Mouse (Mus musculus) A20 (cell line): ENCODE data around the gene Il1b.

Source experiments
- DNase-seq: peaks from one replicate; pipeline ENCODE4 v3.0.0-alpha.2; 2011; ENCODE audit warnings: low read depth, low spot score

Gene Il1b

DNA sequence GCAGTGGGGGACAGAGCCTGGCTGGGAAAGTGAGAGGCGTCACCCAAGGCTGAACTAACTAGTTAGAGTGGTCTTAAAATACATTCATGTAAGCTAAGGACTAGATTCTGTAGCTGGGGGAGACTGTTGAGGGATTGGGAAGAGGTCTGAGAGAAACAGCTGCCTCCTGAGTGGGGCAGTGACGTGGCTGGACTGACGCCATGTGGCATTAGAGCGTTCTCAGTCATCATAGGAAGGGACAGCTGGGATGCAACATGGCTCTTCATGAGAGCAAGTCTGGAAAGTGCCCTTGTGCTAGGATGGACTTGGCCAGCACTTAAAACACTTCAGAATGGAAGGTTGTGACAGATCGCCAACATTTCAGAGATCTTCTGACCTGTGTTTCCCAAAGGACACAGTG is 2.1 kb downstream of the Il1b start:
- no peak for DNase-seq

DNA sequence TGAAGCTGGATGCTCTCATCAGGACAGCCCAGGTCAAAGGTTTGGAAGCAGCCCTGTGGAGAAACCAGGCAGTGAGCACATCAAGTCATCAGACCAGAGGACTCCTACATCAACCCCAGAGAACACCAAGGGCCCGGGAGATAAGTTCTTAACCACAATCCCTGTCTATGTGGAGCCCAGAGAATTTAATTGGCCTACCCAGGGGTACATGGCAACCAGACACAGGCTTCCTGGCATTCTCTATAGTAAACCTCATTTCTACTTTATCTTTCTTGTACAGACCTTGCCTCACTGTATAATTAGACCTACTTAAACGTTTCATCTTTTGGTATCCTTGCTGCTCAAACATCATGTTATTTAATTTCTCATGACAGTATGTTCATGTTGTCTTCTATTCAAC is 2.8 kb downstream of the Il1b start:
- no peak for DNase-seq

DNA sequence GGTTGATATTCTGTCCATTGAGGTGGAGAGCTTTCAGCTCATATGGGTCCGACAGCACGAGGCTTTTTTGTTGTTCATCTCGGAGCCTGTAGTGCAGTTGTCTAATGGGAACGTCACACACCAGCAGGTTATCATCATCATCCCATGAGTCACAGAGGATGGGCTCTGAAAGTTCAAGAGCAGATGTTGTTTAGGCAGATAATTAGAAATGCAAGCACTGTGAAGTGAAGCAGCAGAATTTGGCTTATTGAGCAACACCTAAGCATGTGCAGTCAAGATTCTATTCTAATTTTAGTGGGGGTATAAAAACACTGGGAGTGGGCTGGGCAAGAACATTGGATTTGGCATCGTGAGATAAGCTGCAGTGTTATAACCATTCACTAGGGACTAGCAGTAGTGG is 3.7 kb downstream of the Il1b start:
- no peak for DNase-seq

DNA sequence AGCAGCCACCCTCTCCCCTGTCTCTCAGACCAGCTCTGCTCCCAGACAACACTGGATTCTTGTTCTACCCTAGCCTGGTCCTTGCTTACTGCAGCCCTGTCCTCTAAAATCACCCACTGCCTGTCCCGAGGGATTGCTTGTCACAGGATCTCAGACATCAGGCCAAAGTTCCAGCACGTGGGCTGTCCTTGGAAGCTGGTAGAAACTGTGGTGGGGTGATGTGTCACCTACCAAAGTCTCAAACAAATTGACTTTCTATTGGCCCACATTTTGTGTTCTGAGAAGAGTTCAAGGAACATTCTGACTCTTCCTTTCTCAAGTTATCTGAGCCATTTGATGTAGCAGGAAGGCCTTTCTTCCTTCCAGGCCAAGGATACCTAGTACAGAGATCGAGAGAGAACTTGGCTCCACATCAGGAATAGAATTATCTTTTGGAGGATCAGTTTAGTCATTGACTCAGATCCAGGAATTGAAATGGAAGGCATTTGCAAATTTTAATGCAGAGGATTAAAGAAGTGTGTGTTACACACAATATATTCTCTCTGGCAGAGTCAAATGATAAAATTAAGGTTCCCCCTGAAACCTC is 9.9 kb downstream of the Il1b start:
- no peak for DNase-seq

DNA sequence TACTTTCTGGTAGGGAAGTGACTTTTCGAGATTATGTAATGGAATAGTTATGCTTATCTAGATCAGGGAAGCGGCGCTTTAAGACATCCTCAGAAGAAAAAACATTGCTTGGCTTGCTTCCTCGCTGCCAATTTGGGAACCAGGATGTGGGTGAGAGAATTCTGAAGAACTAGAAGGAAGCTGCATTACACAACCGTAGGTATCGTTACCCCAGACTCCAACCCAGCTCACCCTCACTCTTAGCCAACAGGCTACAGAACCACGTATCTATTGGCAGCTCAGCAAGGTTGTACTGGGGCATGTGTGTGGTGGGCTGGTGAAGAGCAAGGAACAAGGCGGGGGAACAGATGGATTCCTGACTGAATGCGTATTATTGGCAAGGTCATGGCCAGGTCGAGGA is 10.7 kb downstream of the Il1b start:
- no peak for DNase-seq

DNA sequence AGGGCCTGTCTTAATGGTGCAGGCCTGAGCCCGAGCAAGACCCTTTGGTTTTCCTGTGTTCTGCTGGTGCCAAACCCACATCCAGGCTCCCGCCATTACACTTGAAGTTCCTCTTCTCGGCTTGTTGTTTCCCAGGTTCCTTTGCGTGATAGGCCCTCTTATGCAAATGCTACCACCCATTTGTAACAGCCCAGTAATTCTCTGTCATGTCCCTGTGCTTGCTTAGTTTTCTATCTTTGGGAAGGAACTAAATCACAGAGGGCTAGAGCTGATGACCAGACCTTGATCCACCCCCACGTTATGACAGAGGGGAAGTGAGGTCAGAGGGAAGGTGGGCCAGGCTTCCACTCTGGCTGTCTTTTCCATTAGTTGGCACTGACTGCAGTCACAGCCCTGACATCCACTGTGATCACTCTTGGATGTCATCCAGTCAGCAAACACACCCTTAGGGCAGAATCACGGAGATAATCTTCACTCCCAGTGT is 32.8 kb downstream of the Il1b start:
- no peak for DNase-seq

DNA sequence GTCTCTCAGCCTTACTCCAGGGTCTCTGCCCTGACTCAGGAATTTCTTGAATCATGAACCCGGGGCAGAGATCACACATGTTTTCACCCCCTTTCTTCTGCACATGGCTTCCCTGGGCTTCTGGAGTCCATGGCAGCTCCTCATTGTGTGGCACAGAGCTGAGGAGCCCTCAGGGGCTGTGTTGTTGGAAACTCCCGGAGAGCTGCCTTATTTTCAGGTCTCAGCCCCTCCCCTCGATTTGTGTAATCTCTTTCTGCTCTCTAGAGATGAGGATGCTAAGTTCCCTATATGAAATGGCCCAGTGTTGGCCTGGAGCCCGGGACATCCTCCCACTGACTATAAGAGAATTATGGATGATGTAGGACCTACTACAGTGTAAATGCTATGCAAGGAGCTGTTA is 37.5 kb downstream of the Il1b start:
- DNase-seq, result no peak

DNA sequence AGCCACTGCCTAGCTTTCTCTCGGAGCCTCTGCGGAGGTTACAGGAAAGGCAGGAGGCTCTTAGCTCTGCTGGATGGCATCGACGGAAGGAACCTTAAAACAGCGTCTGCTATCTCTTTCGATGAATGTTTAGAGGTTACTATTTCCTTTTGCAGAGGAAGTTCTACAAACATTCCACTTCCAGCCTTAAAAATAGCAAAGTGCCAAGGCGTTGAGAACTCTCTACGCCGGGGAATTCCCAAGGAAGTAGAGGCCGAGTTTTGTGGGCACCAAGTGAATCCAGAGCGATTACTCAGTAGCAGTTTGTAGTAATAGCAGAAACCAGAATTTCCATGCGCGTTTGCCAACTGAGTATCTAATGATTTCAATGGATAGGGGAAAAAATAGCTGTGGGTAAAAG is 40.4 kb downstream of the Il1b start:
- no peak for DNase-seq

DNA sequence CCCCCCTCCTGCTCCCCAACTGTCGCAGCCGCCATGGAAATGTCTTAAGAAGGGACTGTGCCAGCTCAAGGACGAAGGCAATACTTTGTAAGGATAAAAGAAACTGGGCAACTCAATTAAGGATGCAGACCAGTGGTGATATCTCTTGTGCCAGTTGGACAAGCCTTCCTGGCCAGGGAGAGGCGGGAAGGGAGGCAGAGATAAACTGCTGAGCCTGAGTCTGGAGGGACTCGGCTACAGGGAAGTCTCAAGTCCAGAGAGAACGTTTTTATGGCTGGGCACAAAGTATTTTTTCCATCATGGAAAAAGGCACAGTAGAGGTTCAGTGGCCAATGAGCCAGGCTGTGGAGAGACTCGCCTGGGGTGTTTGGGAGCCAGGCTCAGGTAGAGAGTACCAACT is 40.9 kb downstream of the Il1b start:
- no peak for DNase-seq

DNA sequence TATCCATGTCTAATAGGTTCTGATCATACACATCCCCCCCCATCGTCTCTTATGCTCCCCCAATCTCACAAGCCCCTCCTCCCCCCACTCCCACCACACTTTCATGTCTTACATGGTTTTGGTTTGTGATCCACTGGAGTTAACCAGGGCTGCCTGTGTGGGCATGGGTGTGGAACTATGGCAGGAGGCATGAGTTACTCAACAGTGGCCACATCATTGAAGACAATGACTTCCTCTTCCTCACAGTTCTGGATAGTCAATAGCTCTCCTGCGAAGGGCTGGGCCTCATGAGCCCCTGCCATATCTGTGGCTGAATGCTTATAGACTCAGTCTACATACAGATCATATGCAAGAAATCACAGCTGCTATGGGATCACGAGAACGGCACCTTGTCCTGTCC is 42.7 kb downstream of the Il1b start:
- DNase-seq, result no peak

DNA sequence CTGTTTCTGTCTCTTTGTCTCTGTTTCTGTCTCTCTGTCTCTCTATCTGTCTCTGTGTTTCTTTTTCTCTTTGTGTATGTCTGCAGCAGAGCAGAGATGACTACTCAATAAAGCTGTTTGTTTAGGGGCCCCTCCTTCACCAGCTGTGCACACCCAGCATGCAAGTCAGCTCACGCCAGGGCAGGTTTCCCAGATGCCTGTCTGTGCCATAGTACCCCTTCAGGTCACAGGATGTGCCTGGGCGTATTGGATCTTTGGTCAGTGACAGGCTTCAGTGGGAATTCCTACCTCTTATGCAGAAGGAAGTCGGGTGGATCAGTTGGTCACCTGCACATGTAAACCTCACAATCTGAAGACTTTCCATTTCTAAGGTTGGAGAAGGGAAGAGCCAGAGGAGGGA is 46.7 kb downstream of the Il1b start:
- no peak for DNase-seq

DNA sequence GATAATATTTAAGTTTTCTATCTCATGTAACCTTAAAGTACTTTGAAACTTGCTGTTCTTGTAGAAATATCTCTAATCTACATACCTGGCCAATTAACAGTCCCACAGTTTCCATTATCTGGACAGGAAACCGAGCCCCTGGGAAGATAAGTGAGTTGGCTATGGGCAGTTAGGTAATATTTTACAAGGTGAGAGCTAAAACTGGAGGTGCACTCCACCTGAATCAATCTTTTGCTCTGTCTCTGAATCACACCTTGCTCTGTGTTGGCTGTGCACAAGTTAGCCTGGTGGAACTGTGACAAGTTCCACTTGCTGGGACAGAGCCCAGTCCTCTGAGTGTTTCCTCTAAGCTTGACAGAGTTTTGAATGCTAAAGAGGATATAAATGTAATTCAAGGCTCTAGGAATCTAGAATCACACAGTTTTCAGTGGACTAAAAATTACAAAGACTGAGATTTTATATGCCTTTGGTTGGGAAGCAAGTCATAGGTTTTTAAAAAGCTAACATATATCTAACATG is 48.8 kb downstream of the Il1b start:
- DNase-seq, result no peak

DNA sequence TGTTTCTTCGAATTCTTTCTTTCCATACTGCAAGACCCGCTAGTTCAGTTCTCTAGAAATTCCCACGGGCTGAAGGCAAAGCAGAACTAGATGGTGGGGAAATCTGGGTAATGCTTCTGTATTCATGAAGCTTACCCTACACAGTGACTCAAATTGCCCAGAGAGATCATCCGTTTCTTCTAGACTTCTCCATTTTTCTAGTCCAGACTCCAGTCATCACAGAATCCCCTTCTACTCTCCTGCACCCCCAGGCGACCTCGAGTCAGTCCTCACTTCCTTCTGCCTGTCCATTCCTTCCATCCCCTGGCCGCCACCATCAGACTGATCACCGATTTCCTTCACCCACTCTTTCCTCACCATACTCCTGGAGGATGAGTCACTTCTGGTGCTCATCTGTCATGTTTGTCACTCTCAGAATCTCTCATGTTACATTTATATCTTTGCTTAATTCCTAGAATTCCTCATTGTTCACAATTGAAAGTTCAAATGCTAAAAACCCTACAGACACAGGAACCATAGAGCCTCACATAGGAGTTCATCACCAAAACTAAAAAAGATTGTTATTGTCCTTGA is 50.8 kb downstream of the Il1b start:
- no peak for DNase-seq

DNA sequence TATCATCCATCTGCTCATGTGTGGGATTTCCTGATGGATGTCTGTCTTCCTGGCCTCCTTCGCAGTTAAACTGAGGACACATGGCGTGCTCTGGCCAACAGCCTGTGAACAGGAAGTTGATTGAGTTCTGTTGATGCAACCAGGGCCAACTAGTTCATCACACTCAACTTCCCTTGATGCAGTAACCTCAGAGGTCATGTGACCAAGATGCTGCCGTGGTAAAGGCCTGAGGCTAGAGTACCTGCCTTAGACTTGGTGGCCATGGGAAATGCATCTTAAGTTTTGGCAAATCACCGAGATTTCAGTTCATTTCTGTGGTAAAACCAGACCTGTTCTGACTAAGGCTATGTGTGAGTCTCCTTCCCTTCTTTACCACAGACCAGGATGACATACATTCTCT is 55.1 kb downstream of the Il1b start:
- DNase-seq, result no peak

DNA sequence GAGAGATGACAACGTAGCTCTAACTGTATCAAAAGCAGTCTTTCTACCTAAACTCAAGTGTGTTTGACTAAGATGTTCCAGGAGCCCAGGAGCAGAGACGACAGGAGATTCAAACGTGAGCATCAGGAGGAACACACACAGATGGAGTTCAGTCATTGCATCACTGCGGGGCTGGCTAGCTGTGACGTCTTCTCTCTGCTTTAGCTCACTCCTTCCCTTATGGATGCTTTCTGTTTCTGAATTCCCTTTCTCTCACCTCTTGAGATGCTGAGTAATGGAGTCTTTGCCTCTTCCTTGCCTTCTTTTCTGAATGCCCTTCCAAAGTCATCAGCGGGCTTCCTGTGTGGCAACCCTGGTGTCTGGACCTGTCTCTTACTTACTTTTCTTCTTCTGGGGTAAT is 56.1 kb downstream of the Il1b start:
- DNase-seq, result no peak
